In the genomic region with DNA sequence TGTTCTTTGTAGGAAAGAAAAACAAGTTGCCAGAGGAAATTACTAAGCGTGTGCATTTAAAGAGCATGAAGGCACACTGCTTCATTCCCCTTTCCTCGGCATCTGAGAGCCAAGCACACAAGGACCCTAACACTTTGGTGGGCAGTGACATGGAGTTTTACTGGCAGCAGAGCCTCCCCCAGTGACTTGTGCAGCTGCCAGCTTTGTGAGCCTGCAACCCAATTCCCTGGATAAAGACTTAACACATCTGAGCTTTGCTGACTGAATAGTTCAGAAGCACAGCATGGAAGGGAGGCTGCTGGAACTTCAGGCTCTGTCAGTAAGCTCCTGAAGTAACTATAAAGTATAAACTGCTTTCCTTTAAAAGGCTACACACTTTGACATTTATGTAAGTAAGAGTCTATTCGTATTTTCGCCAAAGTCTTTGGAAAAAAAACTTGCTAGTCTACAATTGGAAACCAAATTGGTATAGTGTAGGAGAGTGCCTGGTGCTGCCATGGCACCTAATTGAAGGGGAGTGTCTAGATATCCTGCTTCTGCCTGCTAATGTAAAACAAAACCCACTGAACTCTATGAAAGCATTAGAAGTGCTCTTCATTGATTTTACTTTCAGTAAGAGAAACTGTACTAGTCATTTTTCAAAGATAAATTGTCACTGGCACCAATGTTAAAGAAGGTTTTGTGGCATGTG, we compare ENCODE assay signal across 22 mouse cellular contexts.
DNase-seq lines count a peak whose midpoint lies in the region; ATAC-seq and TF ChIP-seq lines count a peak whose summit lies in the region.
"Had no signal": no experiment of that assay in that cellular context is flagged by ENCODE, and none has a peak within 500 bp of the region (broad histone marks: within the 10 kb centered on the region; RNA-seq: fewer than 3 reads in every experiment).

No protein-coding gene starts in this region.

- no peaks in the 10 kb centered on the region for H3K27me3 ChIP-seq in hindbrain, postnatal 0 days (ENCODE audit: insufficient read depth, low read length)
- H3K27me3 ChIP-seq in hindbrain, embryonic 14.5 days (ENCODE audit: control insufficient read depth, insufficient read depth, low read length), result no peaks in the 10 kb centered on the region
- H3K27me3 ChIP-seq in limb, embryonic 15.5 days, result no peaks in the 10 kb centered on the region
- H3K27me3 ChIP-seq: heart, embryonic 12.5 days; liver, embryonic 15.5 days; neural tube, embryonic 13.5 days had no signal

- no peaks in the 10 kb centered on the region for H3K36me3 ChIP-seq in hindbrain, postnatal 0 days (ENCODE audit: insufficient read depth, low read length)
- H3K36me3 ChIP-seq in hindbrain, embryonic 14.5 days (replicated peaks; ENCODE audit: control insufficient read depth, insufficient read depth), result no peaks in the 10 kb centered on the region
- no peaks in the 10 kb centered on the region for H3K36me3 ChIP-seq in limb, embryonic 15.5 days
- H3K36me3 ChIP-seq: heart, embryonic 12.5 days; liver, embryonic 15.5 days; neural tube, embryonic 13.5 days had no signal

- no peak overlapping the region for H3K27ac ChIP-seq in hindbrain, postnatal 0 days
- H3K27ac ChIP-seq in hindbrain, embryonic 14.5 days, result no peak overlapping the region
- H3K27ac ChIP-seq in limb, embryonic 15.5 days, result no peak overlapping the region
- H3K27ac ChIP-seq: liver, embryonic 15.5 days; neural tube, embryonic 13.5 days; stomach, postnatal 0 days had no signal

- ATAC-seq in hindbrain, postnatal 0 days, result peak; percentile 62; the same call in 1 of the 2 replicates
- no peak for ATAC-seq in hindbrain, embryonic 14.5 days (ENCODE audit: low FRiP score)
- ATAC-seq in limb, embryonic 15.5 days (ENCODE audit: insufficient number of reproducible peaks, low FRiP score, low TSS enrichment, low read depth), result peak; percentile 52; the same call in 1 of the 2 replicates
- ATAC-seq: forebrain, embryonic 16.5 days; inflammation-experienced regulatory T-cells, adult 6 months; lung, postnatal 0 days had no signal

- no peaks in the 10 kb centered on the region for H3K9me3 ChIP-seq in hindbrain, postnatal 0 days (ENCODE audit: low read length)
- no peaks in the 10 kb centered on the region for H3K9me3 ChIP-seq in hindbrain, embryonic 14.5 days (ENCODE audit: control insufficient read depth, low read length)
- H3K9me3 ChIP-seq in limb, embryonic 15.5 days, result no peaks in the 10 kb centered on the region
- H3K9me3 ChIP-seq: heart, embryonic 12.5 days; liver, embryonic 15.5 days; neural tube, embryonic 13.5 days had no signal

- H3K4me3 ChIP-seq in hindbrain, postnatal 0 days (ENCODE audit: low read length), result no peak overlapping the region
- no peak overlapping the region for H3K4me3 ChIP-seq in hindbrain, embryonic 14.5 days (replicated peaks; ENCODE audit: low read length)
- H3K4me3 ChIP-seq in limb, embryonic 15.5 days, result no peak overlapping the region
- H3K4me3 ChIP-seq: heart, embryonic 12.5 days; liver, embryonic 15.5 days; neural tube, embryonic 13.5 days had no signal

- no peaks in the 10 kb centered on the region for H3K4me1 ChIP-seq in hindbrain, postnatal 0 days (ENCODE audit: insufficient read depth, low read length)
- H3K4me1 ChIP-seq in hindbrain, embryonic 14.5 days (replicated peaks; ENCODE audit: control insufficient read depth, insufficient read depth, low read length), result no peaks in the 10 kb centered on the region
- H3K4me1 ChIP-seq in limb, embryonic 15.5 days, result 0 out of 2 replicates have a peak, but pooled peaks cover 2% of the 10 kb centered on the region
- H3K4me1 ChIP-seq: heart, embryonic 12.5 days; liver, embryonic 15.5 days; neural tube, embryonic 13.5 days had no signal

- no peak for TF ChIP-seq CTCF in hindbrain, postnatal 0 days (IDR thresholded peaks at IDR 0.05; ENCODE audit: low read depth)

- peak; percentile 47 for DNase-seq in hindbrain, postnatal 0 days (ENCODE audit: low spot score)
- DNase-seq in hindbrain, embryonic 14.5 days (ENCODE audit: low spot score), result no peak
- peak; percentile 19 for DNase-seq in right cerebral cortex, adult 18-20 months
- no peak for DNase-seq in right cerebral cortex, postnatal 25 days
- no peak for DNase-seq in urinary bladder, postnatal 4 days (ENCODE audit: low spot score in 2 of 2)
- DNase-seq in lung, postnatal 4 days, result no peak
- DNase-seq: adrenal gland, postnatal 36 days; cerebellum, adult 11 months; cerebellum, postnatal 25 days; gastrocnemius, postnatal 14 days; kidney, adult 8-10 months; kidney, postnatal 36 days; layer of hippocampus, adult 9-11 months; thymus, postnatal 25 days had no signal

- H3K9ac ChIP-seq in hindbrain, postnatal 0 days (replicated peaks; ENCODE audit: low read length), result no peak overlapping the region
- H3K9ac ChIP-seq in hindbrain, embryonic 14.5 days, result no peak overlapping the region
- no peak overlapping the region for H3K9ac ChIP-seq in limb, embryonic 15.5 days
- H3K9ac ChIP-seq: heart, embryonic 12.5 days; liver, embryonic 15.5 days; neural tube, embryonic 13.5 days had no signal

- WGBS in hindbrain, postnatal 0 days, result 56% methylated on average over 4 of the region's 4 CpGs
- WGBS in hindbrain, embryonic 14.5 days, result 78% methylated on average over 4 of the region's 4 CpGs
- 40% methylated on average over 4 of the region's 4 CpGs for WGBS in limb, embryonic 15.5 days

- H3K4me2 ChIP-seq in hindbrain, postnatal 0 days (ENCODE audit: low read depth, low read length), result no peak overlapping the region
- H3K4me2 ChIP-seq in hindbrain, embryonic 14.5 days (replicated peaks), result no peak overlapping the region
- no peak overlapping the region for H3K4me2 ChIP-seq in limb, embryonic 15.5 days
- H3K4me2 ChIP-seq: heart, embryonic 12.5 days; liver, embryonic 15.5 days; neural tube, embryonic 13.5 days had no signal

Comparison
In these comparisons a context has a peak if more than half of its experiments do, and no peak if none do; other contexts are left out.
1. DNase-seq: peak in hindbrain, postnatal 0 days (single experiment) and right cerebral cortex, adult 18-20 months (single experiment); none in hindbrain, embryonic 14.5 days (single experiment), right cerebral cortex, postnatal 25 days (single experiment), urinary bladder, postnatal 4 days (0 of 2) and lung, postnatal 4 days (0 of 2).